Mouse (Mus musculus) testis, adult 2 months (tissue): Measurements from ENCODE around the gene Ogfod1. TPM values are rescaled to one million over a fixed set of nuclear protein-coding genes. Genes with fewer than 3 reads are reported as not detected.
"Not testable (repeated sequence)": the region's sequence is repeated elsewhere in the genome, so short reads cannot be mapped to it uniquely, and the experiment has no call there.

Experiments
- H3K27ac ChIP-seq: fragments of 200-500 bp; 2 replicates; pipeline ENCODE4 v1.5.1; 2012; ENCODE audit warnings: low read depth, low read length; ENCODE audit not compliant: control insufficient read depth, insufficient read depth
- H3K27me3 ChIP-seq: fragments of 200-500 bp; 2 replicates; pipeline ENCODE4 v1.6.1; 2012; ENCODE audit warnings: mild to moderate bottlenecking, low read length, moderate library complexity; ENCODE audit not compliant: control insufficient read depth, insufficient read depth
- H3K36me3 ChIP-seq: fragments of 200-500 bp; 2 replicates; pipeline ENCODE4 v1.6.1; 2012; ENCODE audit warnings: mild to moderate bottlenecking, low read length; ENCODE audit not compliant: control insufficient read depth, insufficient read depth
- H3K4me1 ChIP-seq: fragments of 200-500 bp; 2 replicates; pipeline ENCODE4 v1.6.1; 2012; ENCODE audit warnings: low read length; ENCODE audit not compliant: control insufficient read depth, insufficient read depth
- H3K4me3 ChIP-seq: fragments of 200-500 bp; 2 replicates; pipeline ENCODE4 v1.5.1; 2012; ENCODE audit warnings: low read depth, mild to moderate bottlenecking, low read length, moderate library complexity, mixed read lengths; ENCODE audit not compliant: control insufficient read depth
- CTCF ChIP-seq: fragments of 200-500 bp; IDR thresholded peaks from 2 replicates; pipeline ENCODE4 v1.5.1; 2012; ENCODE audit warnings: low read depth, mild to moderate bottlenecking, inconsistent platforms, low read length, moderate library complexity; ENCODE audit not compliant: control insufficient read depth, insufficient read depth, insufficient replicate concordance
- POLR2A ChIP-seq: fragments of 200-500 bp; IDR thresholded peaks from 2 replicates; pipeline ENCODE4 v1.6.1; 2012; ENCODE audit warnings: low read depth, mild to moderate bottlenecking, inconsistent platforms, low read length, moderate library complexity; ENCODE audit not compliant: control insufficient read depth
- polyA plus RNA-seq: library from polyadenylated mRNA; depleted of rRNA; stranded (reverse); fragments of >200 nt; gene quantifications from 2 replicates; pipeline ENCODE4 v1.2.3, GENCODE M21; 2012

Ogfod1 gene
- polyA plus RNA-seq, 1 experiment, result 8.3 TPM

- H3K36me3 ChIP-seq, result no peaks in the 10 kb centered on the region; the same call in 1 of the 2 replicates
- H3K27me3 ChIP-seq, result no peaks in the 10 kb centered on the region
- peak overlapping the region; percentile 95 for H3K27ac ChIP-seq
- peaks cover 10% of the 10 kb centered on the region for H3K4me1 ChIP-seq
- peak overlapping the region; percentile 92 for H3K4me3 ChIP-seq
- TF ChIP-seq POLR2A (0 out of 2 replicates have a peak, but pooled peaks have one; percentile 3), CTCF (no peak)
Measured at GRCm38 (mm10) chr8:94011076-94012012, 25.7 kb upstream of the Ogfod1 start.

- Histone ChIP-seq H3K27me3 (no peaks in the 10 kb centered on the region), H3K36me3 (no peaks in the 10 kb centered on the region; the same call in 1 of the 2 replicates), H3K4me1 (peaks cover 10% of the 10 kb centered on the region), H3K27ac (peak within 1 kb of the TSS; percentile 95), H3K4me3 (peak within 1 kb of the TSS; percentile 92)
- peak; percentile 61 for TF ChIP-seq POLR2A
- TF ChIP-seq CTCF, result no peak
Measured at GRCm38 (mm10) chr8:94012013-94012951, 24.7 kb upstream of the Ogfod1 start, which contains the start of gene Amfr. TSS of gene Amfr (minus strand) at chr8:94012842.

DNA sequence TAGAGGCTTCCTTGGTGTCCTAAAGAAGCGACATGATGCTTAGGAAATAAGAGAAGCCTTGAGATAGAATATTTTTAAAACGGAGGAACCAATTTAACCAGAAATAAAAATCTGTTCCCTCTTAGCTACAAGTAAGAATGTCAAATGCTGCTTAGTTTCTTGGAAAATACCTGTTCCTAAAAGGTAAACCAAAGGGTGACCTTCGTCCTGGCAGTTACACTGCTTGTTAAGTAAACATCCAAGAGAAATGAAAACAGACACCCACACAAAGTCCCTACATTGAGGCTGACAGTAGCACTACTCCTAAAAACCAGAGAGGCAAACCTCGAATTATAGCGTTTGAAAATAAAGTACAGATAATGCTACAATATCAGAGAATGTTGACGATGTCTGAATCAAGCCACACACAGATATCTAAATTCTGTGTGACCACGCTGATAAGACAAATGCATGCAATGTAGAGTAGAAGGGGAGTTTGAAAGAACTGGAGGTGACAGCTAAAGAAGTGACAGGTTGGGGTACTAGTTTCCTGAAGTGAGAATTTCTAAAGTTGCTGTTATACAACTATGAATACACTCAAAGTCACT, 23.9 kb upstream of the Ogfod1 start:
- peaks cover 10% of the 10 kb centered on the region for H3K4me1 ChIP-seq
- H3K4me3 ChIP-seq, result peak overlapping the region; percentile 92
- H3K27me3 ChIP-seq, result no peaks in the 10 kb centered on the region
- no peaks in the 10 kb centered on the region; the same call in 1 of the 2 replicates for H3K36me3 ChIP-seq
- H3K27ac ChIP-seq, result peak overlapping the region; percentile 95
- no peak for TF ChIP-seq POLR2A
- TF ChIP-seq CTCF, result no peak

DNA sequence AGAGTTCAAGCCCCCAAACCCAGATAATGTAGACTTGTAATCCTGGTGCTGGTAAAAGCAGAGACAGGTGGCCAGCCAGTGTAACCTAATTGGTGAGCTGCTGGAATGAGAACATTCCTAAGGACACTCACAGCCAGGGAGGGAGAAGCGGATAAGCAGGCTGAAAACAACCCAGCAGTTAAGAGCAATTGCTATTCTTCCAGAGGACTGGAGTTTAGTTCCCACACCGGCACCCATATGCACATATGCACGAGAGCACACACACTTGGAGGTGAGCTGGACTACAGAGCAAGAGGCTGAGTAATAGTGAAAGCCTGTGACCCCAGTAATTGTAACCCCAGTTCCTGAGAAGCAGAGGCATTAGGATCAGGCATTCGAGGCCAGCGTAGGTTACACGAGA, 13.1 kb upstream of the Ogfod1 start:
- Histone ChIP-seq H3K27me3 (no peaks in the 10 kb centered on the region), H3K4me1 (no peaks in the 10 kb centered on the region), H3K4me3 (no peak overlapping the region), H3K27ac (no peak overlapping the region), H3K36me3 (no peaks in the 10 kb centered on the region; the same call in 1 of the 2 replicates)
- TF ChIP-seq CTCF, result no peak
- no peak for TF ChIP-seq POLR2A

GRCm38 (mm10) chr8:94029701-94030100, 7.3 kb upstream of the Ogfod1 start:
- Histone ChIP-seq H3K27me3 (no peaks in the 10 kb centered on the region), H3K4me1 (no peaks in the 10 kb centered on the region), H3K36me3 (no peaks in the 10 kb centered on the region; the same call in 1 of the 2 replicates), H3K4me3 (no peak overlapping the region), H3K27ac (no peak overlapping the region)
- TF ChIP-seq POLR2A (no peak), CTCF (no peak)

DNA sequence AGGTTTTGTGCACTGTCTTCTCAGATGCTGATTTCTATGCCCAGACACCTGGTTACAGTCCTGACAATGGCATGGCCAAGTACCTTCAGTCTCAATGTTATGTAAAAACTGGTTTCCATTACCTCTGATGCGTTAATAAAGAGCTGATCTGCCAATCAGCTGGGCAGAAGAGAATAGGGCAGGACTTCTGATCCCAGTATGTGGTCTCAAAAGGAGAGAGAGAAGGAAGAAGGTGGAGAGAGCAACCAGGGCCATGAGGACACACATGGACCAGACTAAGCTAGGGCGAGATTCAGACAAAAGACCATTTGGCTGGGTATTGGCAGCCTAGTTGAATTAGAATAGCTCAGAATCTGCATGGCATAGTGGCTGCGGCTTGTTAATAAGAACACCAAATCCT, 3.4 kb upstream of the Ogfod1 start:
- Histone ChIP-seq H3K4me3 (no peak overlapping the region), H3K27ac (no peak overlapping the region), H3K4me1 (no peaks in the 10 kb centered on the region; the same call in 1 of the 2 replicates), H3K36me3 (no peaks in the 10 kb centered on the region), H3K27me3 (no peaks in the 10 kb centered on the region)
- TF ChIP-seq CTCF, result no peak
- no peak for TF ChIP-seq POLR2A

DNA sequence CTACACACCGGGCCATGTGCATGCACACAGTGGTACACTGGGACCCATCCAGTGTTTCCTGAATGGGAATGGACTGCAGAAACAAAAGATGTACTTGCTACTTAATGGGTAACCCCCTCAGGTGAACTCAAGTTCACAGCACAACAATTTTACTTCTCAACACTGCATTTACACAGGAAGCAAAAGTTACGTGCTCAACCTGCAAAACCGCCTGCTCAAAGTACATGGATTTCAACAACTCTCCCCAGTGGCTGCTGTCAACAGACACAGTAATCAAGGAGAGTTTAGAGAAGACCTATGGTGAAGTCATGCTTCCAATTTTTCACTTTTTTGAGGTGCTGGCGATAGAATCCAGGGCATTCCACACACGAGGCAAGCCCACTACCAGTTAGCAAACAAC, 1.8 kb upstream of the Ogfod1 start:
- no peak for TF ChIP-seq POLR2A
- no peak for TF ChIP-seq CTCF
- Histone ChIP-seq H3K4me3 (peak overlapping the region; percentile 51; the same call in 1 of the 2 replicates), H3K36me3 (no peaks in the 10 kb centered on the region), H3K4me1 (no peaks in the 10 kb centered on the region; the same call in 1 of the 2 replicates), H3K27me3 (no peaks in the 10 kb centered on the region), H3K27ac (no peak overlapping the region)

GRCm38 (mm10) chr8:94036541-94036940, 457 bp upstream of the Ogfod1 start:
- Histone ChIP-seq H3K4me3 (peak overlapping the region; percentile 80), H3K27ac (peak overlapping the region; percentile 91)
- H3K36me3 ChIP-seq, H3K4me1 ChIP-seq, H3K27me3 ChIP-seq: not testable (repeated sequence)
